Mouse (Mus musculus): ENCODE results near the gene Anxa4. TPM values are rescaled to one million over a fixed set of nuclear protein-coding genes. Genes with fewer than 3 reads are reported as not detected.

Anxa4 gene
- polyA plus RNA-seq (2014; fragmentation: Nextera tagmentation; extraction: Ambion mirVana): 44.1 and 46.7 TPM in 2 replicates

DNA sequence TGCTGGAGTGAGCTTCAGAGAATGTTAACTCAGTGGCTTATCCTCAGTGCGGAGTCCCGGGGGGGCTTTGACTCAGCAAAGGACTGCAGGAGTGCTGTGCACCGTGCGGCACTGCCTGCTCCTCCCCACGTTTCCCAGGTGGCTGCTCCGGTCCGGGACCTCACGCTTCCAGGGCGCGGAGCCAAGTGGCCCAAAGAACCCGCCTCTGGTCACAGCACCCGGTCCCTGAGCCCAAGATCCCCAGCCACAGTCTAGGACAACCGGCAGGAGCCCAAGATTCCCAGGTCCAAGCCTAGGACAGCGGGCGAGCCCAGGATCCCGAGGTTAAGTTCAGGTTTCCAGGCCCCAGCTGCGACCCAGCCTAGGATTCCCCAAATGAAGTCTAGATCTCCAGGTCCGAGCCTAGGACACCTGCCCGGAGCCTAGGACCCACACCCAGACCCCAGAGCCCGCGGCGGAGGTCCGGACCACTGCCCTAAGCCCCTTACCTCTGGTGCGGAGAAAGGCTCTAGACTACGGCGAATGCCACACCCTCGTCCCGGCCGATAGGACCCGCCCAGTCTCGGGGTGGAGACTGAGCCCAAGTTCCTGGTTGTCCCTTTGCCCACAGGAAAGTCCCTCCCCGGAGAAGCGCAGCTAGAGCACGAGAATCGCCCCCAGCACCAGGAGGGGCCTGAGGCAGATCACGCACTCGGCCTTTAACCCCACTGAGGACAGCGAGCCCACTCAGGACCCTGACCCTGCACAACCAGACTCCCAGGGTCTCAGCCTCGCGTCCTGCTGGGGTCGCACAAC is at the start of gene Anxa4:
Gene Anxa4 (minus strand): TSS at position 564 of the 795 bp plus-strand sequence.
- Histone ChIP-seq H3K27me3 (replicated peaks; ENCODE audit: control insufficient read depth, insufficient read depth, low read length) (peaks cover 4% of the 10 kb centered on the region; the same call in 1 of the 2 replicates), H3K27ac (replicated peaks; ENCODE audit: low read depth, low read length) (no peak within 1 kb of the TSS), H3K9ac (ENCODE audit: low read depth, low read length) (peak within 1 kb of the TSS; percentile 61), H3K9me3 (ENCODE audit: control insufficient read depth, low read length) (no peaks in the 10 kb centered on the region), H3K4me2 (ENCODE audit: low read depth, low read length) (peak within 1 kb of the TSS; percentile 92), H3K36me3 (ENCODE audit: control insufficient read depth, insufficient read depth, low read length) (no peaks in the 10 kb centered on the region), H3K4me3 (ENCODE audit: low read depth, low read length) (peak within 1 kb of the TSS; percentile 58), H3K4me1 (ENCODE audit: control insufficient read depth, insufficient read depth, low read length) (no peaks in the 10 kb centered on the region)
- under 1% methylated on average over 38 of the region's 41 CpGs for WGBS
- peak; percentile 87 for ATAC-seq (ENCODE audit: low read depth)
- DNase-seq (ENCODE audit: low spot score): peak; percentile 83

GRCm38 (mm10) chr6:86841949-86842348 is 48.6 kb upstream of the Anxa4 start:
- no peaks in the 10 kb centered on the region for H3K27me3 ChIP-seq (replicated peaks; ENCODE audit: control insufficient read depth, insufficient read depth, low read length)
- H3K36me3 ChIP-seq (ENCODE audit: control insufficient read depth, insufficient read depth, low read length): no peaks in the 10 kb centered on the region
- 58% methylated on average over 3 of the region's 3 CpGs for WGBS
- no peak overlapping the region for H3K4me3 ChIP-seq (ENCODE audit: low read depth, low read length)
- no peaks in the 10 kb centered on the region for H3K4me1 ChIP-seq (ENCODE audit: control insufficient read depth, insufficient read depth, low read length)
- no peak overlapping the region for H3K27ac ChIP-seq (replicated peaks; ENCODE audit: low read depth, low read length)
- no peak for ATAC-seq (ENCODE audit: low read depth)
- H3K9ac ChIP-seq (ENCODE audit: low read depth, low read length): no peak overlapping the region
- no peak overlapping the region for H3K4me2 ChIP-seq (ENCODE audit: low read depth, low read length)
- no peaks in the 10 kb centered on the region for H3K9me3 ChIP-seq (ENCODE audit: control insufficient read depth, low read length)
- DNase-seq (ENCODE audit: low spot score): no peak

DNA sequence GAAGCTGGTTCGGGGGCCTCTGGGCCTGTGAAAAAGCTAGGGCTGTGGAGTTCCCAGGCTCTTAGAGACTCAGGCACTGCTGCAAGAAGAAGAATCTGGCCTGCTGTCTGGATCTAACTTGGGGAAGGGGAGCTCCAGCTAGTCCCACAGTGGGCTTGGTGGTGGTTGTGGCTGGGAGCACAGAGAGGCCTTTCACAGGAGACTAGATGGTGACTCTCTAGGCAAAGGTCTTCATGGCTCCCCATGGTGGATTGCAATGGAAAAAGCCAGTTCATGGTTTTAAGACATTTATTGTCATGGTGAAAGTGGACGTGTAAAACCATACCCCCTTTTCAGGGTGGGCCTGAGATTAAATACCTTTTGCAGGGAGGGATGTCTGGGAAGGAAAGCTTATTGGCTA is 45.7 kb upstream of the Anxa4 start:
- H3K9me3 ChIP-seq (ENCODE audit: control insufficient read depth, low read length): no peaks in the 10 kb centered on the region
- ATAC-seq (ENCODE audit: low read depth) (no peak), DNase-seq (ENCODE audit: low spot score) (no peak)
- H3K36me3 ChIP-seq (ENCODE audit: control insufficient read depth, insufficient read depth, low read length): no peaks in the 10 kb centered on the region
- no peak overlapping the region for H3K9ac ChIP-seq (ENCODE audit: low read depth, low read length)
- 64% methylated on average over 2 of the region's 2 CpGs for WGBS
- H3K4me1 ChIP-seq (ENCODE audit: control insufficient read depth, insufficient read depth, low read length): no peaks in the 10 kb centered on the region
- no peak overlapping the region for H3K4me3 ChIP-seq (ENCODE audit: low read depth, low read length)
- no peaks in the 10 kb centered on the region for H3K27me3 ChIP-seq (replicated peaks; ENCODE audit: control insufficient read depth, insufficient read depth, low read length)
- no peak overlapping the region for H3K27ac ChIP-seq (replicated peaks; ENCODE audit: low read depth, low read length)
- no peak overlapping the region for H3K4me2 ChIP-seq (ENCODE audit: low read depth, low read length)

GRCm38 (mm10) chr6:86832802-86833502 is 39.6 kb upstream of the Anxa4 start:
- Histone ChIP-seq H3K27ac (replicated peaks; ENCODE audit: low read depth, low read length) (no peak overlapping the region), H3K4me3 (ENCODE audit: low read depth, low read length) (no peak overlapping the region), H3K36me3 (ENCODE audit: control insufficient read depth, insufficient read depth, low read length) (no peaks in the 10 kb centered on the region), H3K9me3 (ENCODE audit: control insufficient read depth, low read length) (no peaks in the 10 kb centered on the region), H3K9ac (ENCODE audit: low read depth, low read length) (no peak overlapping the region), H3K4me1 (ENCODE audit: control insufficient read depth, insufficient read depth, low read length) (no peaks in the 10 kb centered on the region), H3K27me3 (replicated peaks; ENCODE audit: control insufficient read depth, insufficient read depth, low read length) (no peaks in the 10 kb centered on the region), H3K4me2 (ENCODE audit: low read depth, low read length) (no peak overlapping the region)
- DNase-seq (ENCODE audit: low spot score): peak; percentile 70
- WGBS: 71% methylated on average over 13 of the region's 13 CpGs
- ATAC-seq (ENCODE audit: low read depth): no peak

DNA sequence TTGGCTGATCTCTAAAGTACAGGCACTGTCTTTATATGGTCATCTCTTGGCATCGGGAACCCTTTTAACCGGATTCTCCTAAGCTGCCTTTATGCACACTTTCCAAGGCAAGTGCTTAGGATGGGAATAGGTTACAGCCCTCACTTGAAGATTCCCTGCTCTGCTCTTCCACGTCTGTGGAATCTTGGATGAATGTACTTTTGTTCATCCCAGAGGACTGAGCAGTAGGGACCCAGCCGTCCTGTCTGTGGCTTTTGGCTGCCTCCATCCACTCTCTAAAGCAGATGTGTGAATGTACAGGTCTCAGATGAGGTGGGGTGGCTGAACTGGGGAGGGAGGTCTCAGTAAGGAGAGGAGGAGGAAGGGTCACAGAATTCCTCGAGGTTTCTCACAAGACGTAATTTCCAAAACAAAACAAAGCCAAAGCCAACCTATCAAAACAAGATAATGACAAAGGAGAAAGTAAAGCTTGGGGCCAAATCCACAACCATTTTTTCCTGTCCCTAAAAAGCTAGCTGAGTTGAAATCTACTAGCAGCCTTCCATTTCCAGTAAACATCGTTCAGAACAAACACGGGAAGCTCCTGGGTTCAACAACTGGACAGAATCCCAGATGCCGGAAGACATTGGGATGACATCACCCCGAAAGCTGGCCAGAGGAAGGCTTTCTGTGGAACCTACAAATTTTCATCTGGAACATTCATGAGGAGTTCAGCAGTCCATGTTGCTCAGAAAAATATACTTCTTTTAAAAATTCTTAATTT is 37.5 kb upstream of the Anxa4 start:
- DNase-seq (ENCODE audit: low spot score) (peak; percentile 75), ATAC-seq (ENCODE audit: low read depth) (peak; percentile 81)
- Histone ChIP-seq H3K9ac (ENCODE audit: low read depth, low read length) (no peak overlapping the region), H3K4me3 (ENCODE audit: low read depth, low read length) (no peak overlapping the region), H3K4me2 (ENCODE audit: low read depth, low read length) (no peak overlapping the region), H3K36me3 (ENCODE audit: control insufficient read depth, insufficient read depth, low read length) (no peaks in the 10 kb centered on the region), H3K9me3 (ENCODE audit: control insufficient read depth, low read length) (no peaks in the 10 kb centered on the region), H3K4me1 (ENCODE audit: control insufficient read depth, insufficient read depth, low read length) (no peaks in the 10 kb centered on the region), H3K27ac (replicated peaks; ENCODE audit: low read depth, low read length) (peak overlapping the region; percentile 65), H3K27me3 (replicated peaks; ENCODE audit: control insufficient read depth, insufficient read depth, low read length) (no peaks in the 10 kb centered on the region)
- 48% methylated on average over 10 of the region's 10 CpGs for WGBS

DNA sequence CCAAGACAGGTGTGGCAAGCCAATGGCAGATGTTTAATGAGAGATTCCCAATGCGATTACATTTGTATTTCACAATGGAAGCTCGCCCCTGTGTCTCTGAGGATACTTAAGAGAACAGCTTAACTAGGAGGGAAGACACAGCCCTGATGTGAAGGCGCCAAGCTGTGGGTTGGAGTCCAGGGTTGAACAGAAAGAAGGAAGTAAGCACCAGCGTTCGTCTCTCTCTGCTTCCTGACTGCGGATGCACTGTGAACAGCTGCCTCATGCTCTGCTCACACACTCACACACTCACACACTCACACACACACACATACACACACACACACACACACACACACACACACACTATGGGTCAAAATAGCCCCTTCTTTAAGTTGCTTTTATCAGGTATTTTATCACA is 36.4 kb upstream of the Anxa4 start:
- Histone ChIP-seq H3K4me1 (ENCODE audit: control insufficient read depth, insufficient read depth, low read length) (no peaks in the 10 kb centered on the region), H3K4me2 (ENCODE audit: low read depth, low read length) (no peak overlapping the region), H3K36me3 (ENCODE audit: control insufficient read depth, insufficient read depth, low read length) (no peaks in the 10 kb centered on the region), H3K9me3 (ENCODE audit: control insufficient read depth, low read length) (no peaks in the 10 kb centered on the region), H3K27ac (replicated peaks; ENCODE audit: low read depth, low read length) (no peak overlapping the region), H3K27me3 (replicated peaks; ENCODE audit: control insufficient read depth, insufficient read depth, low read length) (no peaks in the 10 kb centered on the region), H3K4me3 (ENCODE audit: low read depth, low read length) (no peak overlapping the region), H3K9ac (ENCODE audit: low read depth, low read length) (no peak overlapping the region)
- 81% methylated on average over 6 of the region's 6 CpGs for WGBS
- DNase-seq (ENCODE audit: low spot score): no peak
- no peak for ATAC-seq (ENCODE audit: low read depth)

DNA sequence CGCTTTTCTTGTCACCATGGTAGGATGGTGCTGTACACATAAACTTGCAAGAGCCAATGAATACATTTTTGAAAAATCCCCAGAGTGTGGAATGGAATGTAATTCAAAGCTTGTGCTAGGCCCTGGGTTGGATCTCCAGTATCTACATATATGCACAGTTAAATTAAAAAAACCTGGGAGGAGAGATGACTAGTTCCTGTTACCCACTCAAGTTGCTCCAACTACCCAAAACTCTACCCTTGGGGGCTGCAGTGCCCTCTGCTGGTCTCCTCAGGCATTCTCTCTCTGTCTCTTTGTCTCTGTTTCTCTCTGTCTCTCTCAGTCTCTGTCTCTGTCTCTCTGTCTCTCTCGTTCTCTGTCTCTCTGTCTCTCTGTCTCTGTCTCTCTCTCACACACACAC is 34.0 kb upstream of the Anxa4 start:
- 82% methylated on average over 2 of the region's 2 CpGs for WGBS
- ATAC-seq (ENCODE audit: low read depth) (no peak), DNase-seq (ENCODE audit: low spot score) (no peak)
- Histone ChIP-seq H3K4me1 (ENCODE audit: control insufficient read depth, insufficient read depth, low read length) (0 out of 2 replicates have a peak, but pooled peaks cover 2% of the 10 kb centered on the region), H3K27me3 (replicated peaks; ENCODE audit: control insufficient read depth, insufficient read depth, low read length) (no peaks in the 10 kb centered on the region), H3K27ac (replicated peaks; ENCODE audit: low read depth, low read length) (no peak overlapping the region), H3K9me3 (ENCODE audit: control insufficient read depth, low read length) (no peaks in the 10 kb centered on the region), H3K4me3 (ENCODE audit: low read depth, low read length) (no peak overlapping the region), H3K4me2 (ENCODE audit: low read depth, low read length) (no peak overlapping the region), H3K36me3 (ENCODE audit: control insufficient read depth, insufficient read depth, low read length) (no peaks in the 10 kb centered on the region), H3K9ac (ENCODE audit: low read depth, low read length) (no peak overlapping the region)

GRCm38 (mm10) chr6:86824401-86824800 is 31.0 kb upstream of the Anxa4 start:
- Histone ChIP-seq H3K27ac (replicated peaks; ENCODE audit: low read depth, low read length) (no peak overlapping the region), H3K9me3 (ENCODE audit: control insufficient read depth, low read length) (no peaks in the 10 kb centered on the region), H3K9ac (ENCODE audit: low read depth, low read length) (no peak overlapping the region), H3K27me3 (replicated peaks; ENCODE audit: control insufficient read depth, insufficient read depth, low read length) (no peaks in the 10 kb centered on the region), H3K4me3 (ENCODE audit: low read depth, low read length) (no peak overlapping the region), H3K4me2 (ENCODE audit: low read depth, low read length) (no peak overlapping the region), H3K36me3 (ENCODE audit: control insufficient read depth, insufficient read depth, low read length) (no peaks in the 10 kb centered on the region), H3K4me1 (ENCODE audit: control insufficient read depth, insufficient read depth, low read length) (0 out of 2 replicates have a peak, but pooled peaks cover 5% of the 10 kb centered on the region)
- 89% methylated on average over 7 of the region's 7 CpGs for WGBS
- ATAC-seq (ENCODE audit: low read depth): no peak
- no peak for DNase-seq (ENCODE audit: low spot score)

Measured in embryonic facial prominence, embryonic 14.5 days (tissue).